Mouse (Mus musculus) heart, embryonic 11.5 days (tissue): ENCODE data around the gene Bhmt2. TPM values are rescaled to one million over a fixed set of nuclear protein-coding genes. Genes with fewer than 3 reads are reported as not detected.

Source experiments
- ATAC-seq: fragments of 200-750 bp; cut with Nextera tagmentation; replicated peaks from 2 replicates; pipeline ENCODE4 v1.8.0; 2017; ENCODE audit warnings: moderate library complexity; ENCODE audit not compliant: insufficient number of reproducible peaks, low FRiP score, low TSS enrichment
- H3K27ac ChIP-seq: fragments of 300-500 bp; sonication (generic); 2 replicates; pipeline ENCODE4 v1.5.1; 2014; ENCODE audit warnings: mild to moderate bottlenecking, low read depth, low read length
- H3K27me3 ChIP-seq: fragments of 300-500 bp; sonication (generic); 2 replicates; pipeline ENCODE4 v1.6.1; 2014; ENCODE audit warnings: mild to moderate bottlenecking, low read length, mixed read lengths; ENCODE audit not compliant: control insufficient read depth, insufficient read depth
- H3K36me3 ChIP-seq: fragments of 300-500 bp; sonication (generic); 2 replicates; pipeline ENCODE4 v1.6.1; 2014; ENCODE audit warnings: mild to moderate bottlenecking, low read length, moderate library complexity, mixed read lengths; ENCODE audit not compliant: control insufficient read depth, insufficient read depth
- H3K4me1 ChIP-seq: fragments of 300-500 bp; sonication (generic); 2 replicates; pipeline ENCODE4 v1.6.1; 2014; ENCODE audit warnings: low read length; ENCODE audit not compliant: control insufficient read depth, insufficient read depth
- H3K4me2 ChIP-seq: fragments of 300-500 bp; sonication (generic); 2 replicates; pipeline ENCODE4 v1.6.1; 2014; ENCODE audit warnings: mild to moderate bottlenecking, moderate library complexity
- H3K4me3 ChIP-seq: fragments of 300-500 bp; sonication (generic); 2 replicates; pipeline ENCODE4 v1.5.1; 2014; ENCODE audit warnings: low read depth, low read length
- H3K9ac ChIP-seq: fragments of 300-500 bp; sonication (generic); 2 replicates; pipeline ENCODE4 v1.6.1; 2014; ENCODE audit warnings: mild to moderate bottlenecking, low read depth, low read length, moderate library complexity
- H3K9me3 ChIP-seq: fragments of 300-500 bp; sonication (generic); replicated peaks from 2 replicates; pipeline ENCODE4 v1.6.1; 2016; ENCODE audit warnings: low read length; ENCODE audit not compliant: control insufficient read depth
- WGBS: fragments of 180-500 bp; shearing (Covaris S2); extraction: QIAGEN DNeasy Blood & Tissue Kit; methylation state at CpG from one replicate; pipeline ENCODE4 v1.1.7; 2014; ENCODE audit not compliant: insufficient replicate concordance; 5-methylcytosine and 5-hydroxymethylcytosine counted together
- polyA plus RNA-seq: library from polyadenylated mRNA; unstranded; fragments of >200 nt; fragmentation: Nextera tagmentation; extraction: Ambion mirVana; gene quantifications from 2 replicates; pipeline ENCODE4 v1.2.1, GENCODE M21; 2014

Gene Bhmt2
- polyA plus RNA-seq, 1 experiment from 2014 or later: 0.39 TPM

GRCm38 (mm10) chr13:93607701-93608100 is 66.4 kb downstream of the Bhmt2 start:
- Histone ChIP-seq H3K9me3 (no peaks in the 10 kb centered on the region), H3K27ac (no peak overlapping the region), H3K4me2 (no peak overlapping the region), H3K27me3 (no peaks in the 10 kb centered on the region), H3K4me3 (no peak overlapping the region), H3K4me1 (no peaks in the 10 kb centered on the region), H3K9ac (no peak overlapping the region), H3K36me3 (no peaks in the 10 kb centered on the region)
- 85% methylated on average over 3 of the region's 3 CpGs for WGBS
- ATAC-seq: no peak

- Histone ChIP-seq H3K9me3 (no peaks in the 10 kb centered on the region), H3K9ac (no peak overlapping the region), H3K4me1 (no peaks in the 10 kb centered on the region), H3K27ac (no peak overlapping the region), H3K4me3 (no peak overlapping the region), H3K36me3 (no peaks in the 10 kb centered on the region), H3K4me2 (no peak overlapping the region), H3K27me3 (no peaks in the 10 kb centered on the region)
- WGBS: 73% methylated on average over 13 of the region's 13 CpGs
- ATAC-seq: no peak
Measured at GRCm38 (mm10) chr13:93606868-93607578, 67.1 kb downstream of the Bhmt2 start.

Other genes starting within 250 kb of the Bhmt2 start
- gene Jmy, start 174.5 kb downstream of the Bhmt2 start, polyA plus RNA-seq: 3.3 and 5.8 TPM in 2 replicates
- gene Bhmt, start 36.3 kb downstream of the Bhmt2 start, polyA plus RNA-seq: 0.19 TPM in 1 of 2 replicates, not detected in the other
- gene Dmgdh, start 131 bp upstream of the Bhmt2 start, polyA plus RNA-seq: 0.24 and 0.46 TPM in 2 replicates
- 5.9 and 9.0 TPM in 2 replicates for gene Arsb, start 97.3 kb upstream of the Bhmt2 start, polyA plus RNA-seq